Mouse (Mus musculus): ENCODE data around the gene Cntn2.

- TF ChIP-seq CTCF (IDR thresholded peaks at IDR 0.05) (no peak), EP300 (IDR thresholded peaks at IDR 0.05) (no peak)
These were observed 49.1 kb upstream of the Cntn2 start for GRCm38 (mm10) chr1:132592145-132592544.

Measured in lung, postnatal 0 days (tissue).